Mouse (Mus musculus) heart, adult 2 months (tissue): ENCODE measurements at regions not wholly inside any gene's neighbourhood (a gene's known extent, or its start where the extent isn't known, plus 50 kb on each side); places are given as distances from the start of the nearest gene placed in this dataset.

ENCODE experiments used
- CTCF ChIP-seq: fragments of 200-600 bp; IDR thresholded peaks from 2 replicates; pipeline ENCODE4 v1.8.1; 2022; ENCODE audit warnings: antibody characterized with exemption, mild to moderate bottlenecking, moderate library complexity
- EP300 ChIP-seq: fragments of 200-500 bp; IDR thresholded peaks from 2 replicates; pipeline ENCODE4 v1.6.1; 2011; ENCODE audit warnings: low read depth, low read length, control low read depth; ENCODE audit not compliant: insufficient read depth
- POLR2A ChIP-seq: fragments of 200-500 bp; IDR thresholded peaks from 2 replicates; pipeline ENCODE4 v1.6.1; 2011; ENCODE audit warnings: mild to moderate bottlenecking, low read depth, low read length, control low read depth; ENCODE audit not compliant: insufficient read depth

- TF ChIP-seq POLR2A (no peak), CTCF (0 out of 2 replicates have a peak, but pooled peaks have one; percentile 17), EP300 (no peak)
Measured at GRCm38 (mm10) chrX:92661168-92661567, 61.8 kb upstream of the Mageb18 start.
